Mouse (Mus musculus): ENCODE data around the gene Pde5a. TPM values are rescaled to one million over a fixed set of nuclear protein-coding genes. Genes with fewer than 3 reads are reported as not detected.

Pde5a gene
- polyA plus RNA-seq, 1 experiment from 2014 or later: 5.4 TPM

DNA sequence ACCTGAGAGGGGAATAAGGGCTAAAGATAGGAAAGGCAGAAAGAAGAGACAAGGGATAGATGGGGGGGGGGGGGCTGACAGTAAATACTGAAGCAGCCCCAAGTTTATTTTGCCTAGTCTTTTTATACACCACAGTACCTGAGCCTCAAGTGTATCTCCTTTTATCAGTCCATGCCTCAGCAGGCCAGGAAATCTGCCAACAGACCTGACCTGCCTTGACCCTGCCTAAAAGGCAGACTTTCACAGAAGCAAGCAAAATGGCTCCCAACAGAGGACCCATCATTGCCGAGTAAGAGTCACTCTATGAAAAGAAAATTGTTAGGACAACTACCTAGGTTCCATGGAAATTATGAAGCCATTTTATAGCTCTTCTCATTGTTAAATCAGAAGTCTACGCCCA is 179.1 kb downstream of the Pde5a start:
- no peak overlapping the region for H3K9ac ChIP-seq
- no peaks in the 10 kb centered on the region for H3K36me3 ChIP-seq
- H3K9me3 ChIP-seq (replicated peaks): no peaks in the 10 kb centered on the region
- H3K27me3 ChIP-seq: no peaks in the 10 kb centered on the region
- no peaks in the 10 kb centered on the region for H3K4me1 ChIP-seq
- H3K27ac ChIP-seq: no peak overlapping the region
- no peak overlapping the region for H3K4me2 ChIP-seq
- 90% methylated on average over 2 of the region's 2 CpGs for WGBS
- no peak overlapping the region for H3K4me3 ChIP-seq (replicated peaks)
- no peak for ATAC-seq (replicated peaks; ENCODE audit: low FRiP score)

Other genes with a start within 250 kb of the Pde5a start
- 46.7 and 53.7 TPM in 2 replicates for gene Fnbp1l, start 109.2 kb upstream of the Pde5a start, polyA plus RNA-seq (2015; fragmentation: Nextera tagmentation; extraction: Ambion mirVana)
- 0.16 and 0.17 TPM in 2 replicates for gene Fabp2, start 166.1 kb downstream of the Pde5a start, polyA plus RNA-seq (2015; fragmentation: Nextera tagmentation; extraction: Ambion mirVana)
- not detected in 2 replicates for gene Gm10959, start 190.4 kb downstream of the Pde5a start, polyA plus RNA-seq (2015; fragmentation: Nextera tagmentation; extraction: Ambion mirVana)
- 102 and 111 TPM in 2 replicates for gene 1810037I17Rik, start 195.3 kb downstream of the Pde5a start, polyA plus RNA-seq (2015; fragmentation: Nextera tagmentation; extraction: Ambion mirVana)

All from kidney, embryonic 15.5 days (tissue).